Mouse (Mus musculus) bone marrow, adult 2 months (tissue): ENCODE data around the gene Pf4.

ENCODE experiments used
- CTCF ChIP-seq: fragments of 200-500 bp; IDR thresholded peaks from 2 replicates; pipeline ENCODE4 v1.5.1; 2011; ENCODE audit warnings: low read length, control low read depth; ENCODE audit not compliant: control insufficient read depth, insufficient read depth
- POLR2A ChIP-seq: fragments of 200-500 bp; IDR thresholded peaks from 2 replicates; pipeline ENCODE4 v1.6.1; 2011; ENCODE audit warnings: low read depth, mild to moderate bottlenecking, control low read depth, low read length, borderline replicate concordance; ENCODE audit not compliant: control insufficient read depth

- no peak for TF ChIP-seq POLR2A
- TF ChIP-seq CTCF = no peak
Observed at GRCm38 (mm10) chr5:90760844-90761243, 11.4 kb upstream of the Pf4 start.
